Mouse (Mus musculus) megakaryocyte progenitor cell, adult 5-6 weeks (primary cell): ENCODE measurements around the gene Cldn4. TPM values are rescaled to one million over a fixed set of nuclear protein-coding genes. Genes with fewer than 3 reads are reported as not detected.
"Not testable (repeated sequence)": the region's sequence is repeated elsewhere in the genome, so short reads cannot be mapped to it uniquely, and the experiment has no call there.

Source experiments
- ATAC-seq: replicated peaks from 2 replicates; pipeline ENCODE4 v1.8.0; 2016; ENCODE audit warnings: mild to moderate bottlenecking, moderate TSS enrichment, inconsistent platforms; ENCODE audit not compliant: poor library complexity
- total RNA-seq, 2 experiments: library from RNA; stranded (forward) in 1 of 2; stranded (reverse) in 1 of 2; fragments of 157-497, 149-512 nt in 1 of 2; fragments of 200-1000 nt in 1 of 2; gene quantifications; 2 replicates each; pipeline versions ENCODE4 v1.2.3 to v1.2.4; 2015 to 2017

Gene Cldn4
- total RNA-seq, 2 experiments from 2014 or later: not detected

- ATAC-seq: not testable (repeated sequence)
These were observed 13.0 kb downstream of the Cldn4 start for GRCm38 (mm10) chr5:134933686-134934085.

- no peak for ATAC-seq
These were observed 13.5 kb downstream of the Cldn4 start for GRCm38 (mm10) chr5:134933281-134933680.

- peak; percentile 70 for ATAC-seq
These were observed 13.8 kb downstream of the Cldn4 start for GRCm38 (mm10) chr5:134932903-134933276.

- peak; percentile 98 for ATAC-seq
These were observed 14.4 kb downstream of the Cldn4 start, which contains the start of gene Mettl27 for GRCm38 (mm10) chr5:134932179-134932902. Gene Mettl27 (plus strand): TSS chr5:134932368.

- no peak for ATAC-seq
These were observed 16.7 kb downstream of the Cldn4 start for GRCm38 (mm10) chr5:134929988-134930387.

GRCm38 (mm10) chr5:134926726-134927125 is 20.0 kb downstream of the Cldn4 start:
- no peak for ATAC-seq

- no peak for ATAC-seq
These were observed 23.6 kb downstream of the Cldn4 start for GRCm38 (mm10) chr5:134923141-134923540.

- peak; percentile 30 for ATAC-seq
These were observed 25.6 kb downstream of the Cldn4 start for GRCm38 (mm10) chr5:134921106-134921505.

- ATAC-seq: peak; percentile 12
These were observed 26.5 kb downstream of the Cldn4 start for GRCm38 (mm10) chr5:134920106-134920687.

GRCm38 (mm10) chr5:134919097-134919496 is 27.6 kb downstream of the Cldn4 start:
- ATAC-seq: peak; percentile 68

GRCm38 (mm10) chr5:134918071-134918832 is 28.5 kb downstream of the Cldn4 start:
- peak; percentile 32 for ATAC-seq

- ATAC-seq: peak; percentile 47
These were observed 31.4 kb downstream of the Cldn4 start, which contains the start of gene Cldn13 for GRCm38 (mm10) chr5:134915311-134915710. Gene Cldn13 (minus strand): TSS chr5:134915526.

GRCm38 (mm10) chr5:134914510-134914909 is 32.2 kb downstream of the Cldn4 start:
- no peak for ATAC-seq

- peak; percentile 78 for ATAC-seq
These were observed 33.0 kb downstream of the Cldn4 start for GRCm38 (mm10) chr5:134913753-134914152.

- 0 out of 2 replicates have a peak, but pooled peaks have one; percentile 1 for ATAC-seq
These were observed 33.4 kb downstream of the Cldn4 start for GRCm38 (mm10) chr5:134913352-134913751.

- ATAC-seq: no peak
These were observed 34.8 kb downstream of the Cldn4 start for GRCm38 (mm10) chr5:134911901-134912300.

GRCm38 (mm10) chr5:134907135-134907534 is 39.6 kb downstream of the Cldn4 start:
- peak; percentile 100 for ATAC-seq

GRCm38 (mm10) chr5:134906633-134907032 is 40.1 kb downstream of the Cldn4 start, which contains the start of gene Tmem270:
Gene Tmem270 (minus strand): TSS chr5:134906733.
- no peak for ATAC-seq

- ATAC-seq: no peak
These were observed 45.1 kb downstream of the Cldn4 start for GRCm38 (mm10) chr5:134901644-134902027.

- no peak for ATAC-seq
These were observed 45.6 kb downstream of the Cldn4 start for GRCm38 (mm10) chr5:134901012-134901643.

GRCm38 (mm10) chr5:134897596-134897995 is 49.1 kb downstream of the Cldn4 start:
- no peak for ATAC-seq
